Mouse (Mus musculus) heart, postnatal 25 days (tissue): ENCODE measurements around the gene Tnfrsf9. TPM values are rescaled to one million over a fixed set of nuclear protein-coding genes. Genes with fewer than 3 reads are reported as not detected.
"Not testable (repeated sequence)": the region's sequence is repeated elsewhere in the genome, so short reads cannot be mapped to it uniquely, and the experiment has no call there.

ENCODE experiments used
- DNase-seq: peaks from one replicate; pipeline ENCODE4 v3.0.0; 2022; ENCODE audit warnings: low spot score
- intact Hi-C: fragments of 180-260 bp; cut with DNase I; formaldehyde crosslinking; loops from one replicate; pipeline ENCODE4 v1.15.1; 2025
- total RNA-seq, 2 experiments: library from RNA; stranded (reverse); gene quantifications; 2 replicates each; pipeline ENCODE4 v1.2.3; 2021

Tnfrsf9 gene
- total RNA-seq, 2 experiments from 2014 or later: 0.21 TPM; not detected in 1

GRCm38 (mm10) chr4:150891308-150891707 lies 23.1 kb upstream of the Tnfrsf9 start:
- intact Hi-C loops: no loop called here
- DNase-seq: no peak

- intact Hi-C loops: no loop called here
- DNase-seq: no peak
Measured at GRCm38 (mm10) chr4:150894718-150895501, 19.5 kb upstream of the Tnfrsf9 start.

- no peak for DNase-seq
- intact Hi-C loops: no loop called here
Measured at GRCm38 (mm10) chr4:150896896-150897624, 17.3 kb upstream of the Tnfrsf9 start.

- intact Hi-C loops: loop anchor here (1.0 to 2.0 kb wide), 2 partner anchors 44 to 243 kb away; no protein-coding TSS in a partner anchor
- peak; percentile 44 for DNase-seq
Measured at GRCm38 (mm10) chr4:150898716-150899365, 15.5 kb upstream of the Tnfrsf9 start.

- DNase-seq: no peak
- intact Hi-C loops: no loop called here
Measured at GRCm38 (mm10) chr4:150900486-150900885, 13.9 kb upstream of the Tnfrsf9 start.

GRCm38 (mm10) chr4:150901651-150902050 lies 12.7 kb upstream of the Tnfrsf9 start:
- intact Hi-C loops: no loop called here
- DNase-seq: peak; percentile 60

GRCm38 (mm10) chr4:150902062-150902461 lies 12.3 kb upstream of the Tnfrsf9 start:
- intact Hi-C loops: no loop called here
- peak; percentile 16 for DNase-seq

GRCm38 (mm10) chr4:150903091-150903742 lies 11.1 kb upstream of the Tnfrsf9 start:
- DNase-seq: no peak
- intact Hi-C loops: no loop called here

GRCm38 (mm10) chr4:150907099-150907498 lies 7.3 kb upstream of the Tnfrsf9 start:
- intact Hi-C loops: no loop called here
- no peak for DNase-seq

GRCm38 (mm10) chr4:150908512-150908911 lies 5.8 kb upstream of the Tnfrsf9 start:
- DNase-seq, intact Hi-C loops: not testable (repeated sequence)

GRCm38 (mm10) chr4:150909451-150910156 lies 4.8 kb upstream of the Tnfrsf9 start:
- intact Hi-C loops: no loop called here
- peak; percentile 96 for DNase-seq

- intact Hi-C loops: no loop called here
- DNase-seq: no peak
Measured at GRCm38 (mm10) chr4:150910164-150910951, 4.0 kb upstream of the Tnfrsf9 start.

GRCm38 (mm10) chr4:150913743-150914142 lies 619 bp upstream of the Tnfrsf9 start:
- intact Hi-C loops: no loop called here
- DNase-seq: no peak

GRCm38 (mm10) chr4:150915181-150915906 lies 982 bp downstream of the Tnfrsf9 start:
- intact Hi-C loops: loop anchor here (5.0 kb wide), 1 partner anchor 52 kb away; no protein-coding TSS in a partner anchor
- DNase-seq: no peak

GRCm38 (mm10) chr4:150917336-150918027 lies 3.1 kb downstream of the Tnfrsf9 start:
- DNase-seq: no peak
- intact Hi-C loops: loop anchor here (5.0 kb wide), 1 partner anchor 50 kb away; no protein-coding TSS in a partner anchor

- intact Hi-C loops: no loop called here
- no peak for DNase-seq
Measured at GRCm38 (mm10) chr4:150921206-150921605, 6.8 kb downstream of the Tnfrsf9 start.

GRCm38 (mm10) chr4:150924308-150924707 lies 9.9 kb downstream of the Tnfrsf9 start:
- DNase-seq: no peak
- intact Hi-C loops: no loop called here
